Comparison of ENCODE assay signal across 8 mouse cellular contexts in the genomic region with DNA sequence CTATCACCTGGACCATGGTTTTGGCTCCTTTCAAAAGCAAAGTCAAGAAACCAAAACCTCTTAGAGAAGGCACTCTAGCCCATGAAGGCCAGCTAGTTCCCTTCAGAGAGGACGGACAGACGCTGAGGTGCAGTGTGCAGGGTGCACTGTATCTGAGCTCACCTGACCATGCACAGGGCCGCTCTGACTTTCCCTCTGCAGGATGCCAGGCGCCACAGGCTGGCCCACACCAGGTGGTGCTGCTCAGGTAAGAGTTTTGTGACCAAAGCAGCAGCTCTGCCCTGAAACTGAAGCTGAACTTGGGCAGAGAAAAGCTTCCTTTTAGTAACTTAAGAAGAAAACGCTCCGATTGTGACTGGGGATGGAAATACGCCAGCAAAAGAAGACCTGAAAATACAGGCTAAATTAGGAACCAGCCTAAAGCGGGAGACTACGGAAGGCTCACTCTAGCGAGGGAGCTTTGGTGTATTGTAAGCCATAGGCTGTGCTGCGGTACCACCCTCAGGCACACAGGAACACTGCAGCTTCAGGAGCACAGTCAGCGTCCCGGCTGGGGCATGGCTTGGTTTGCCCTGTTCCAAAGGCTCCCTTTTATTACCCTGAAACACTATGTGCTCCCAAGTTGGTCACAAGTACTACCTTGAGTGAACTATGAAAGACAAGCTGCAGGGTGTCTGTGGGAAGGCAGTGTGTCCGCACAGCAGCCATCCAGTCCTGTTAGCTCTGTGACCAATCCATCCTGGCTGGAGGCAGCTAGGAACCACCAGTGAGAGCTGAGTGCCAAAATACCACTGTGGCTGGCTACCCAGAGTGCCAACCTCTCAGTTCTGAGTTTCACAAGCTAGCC. TPM values are rescaled to one million over a fixed set of nuclear protein-coding genes. Genes with fewer than 3 reads are reported as not detected.
DNase-seq lines count a peak whose midpoint lies in the region; ATAC-seq and TF ChIP-seq lines count a peak whose summit lies in the region.

No protein-coding gene starts in this region.

- intact Hi-C loops in left cerebral cortex, postnatal 36 days (cut with DNase I) = loop anchor here (2.0 to 10.0 kb wide), 3 partner anchors 180 to 1348 kb away; no protein-coding TSS in a partner anchor

- H3K9me3 ChIP-seq in heart, embryonic 10.5 days = no peaks in the 10 kb centered on the region
- no peaks in the 10 kb centered on the region for H3K9me3 ChIP-seq in intestine, embryonic 16.5 days (ENCODE audit: control insufficient read depth, low read length)

- 0 out of 2 replicates have a peak, but pooled peaks have one; percentile 14 for TF ChIP-seq CTCF in small intestine, adult 2 months (IDR thresholded peaks at IDR 0.05; ENCODE audit: extremely low read depth, insufficient read length, insufficient replicate concordance, low read depth, low read length)

- H3K9ac ChIP-seq in intestine, embryonic 16.5 days (ENCODE audit: low read depth, low read length) = no peak overlapping the region

- no peak for TF ChIP-seq POLR2A in small intestine, adult 2 months (IDR thresholded peaks at IDR 0.05; ENCODE audit: low read depth, low read length)

- H3K4me1 ChIP-seq in heart, embryonic 10.5 days = 0 out of 2 replicates have a peak, but pooled peaks cover 3% of the 10 kb centered on the region
- no peaks in the 10 kb centered on the region for H3K4me1 ChIP-seq in intestine, embryonic 16.5 days (ENCODE audit: control insufficient read depth, insufficient read depth, low read length)
- no peaks in the 10 kb centered on the region for H3K4me1 ChIP-seq in small intestine, adult 2 months (ENCODE audit: control insufficient read depth, insufficient read depth, insufficient read length, low read length)

- H3K36me3 ChIP-seq in heart, embryonic 10.5 days = no peaks in the 10 kb centered on the region
- no peaks in the 10 kb centered on the region for H3K36me3 ChIP-seq in intestine, embryonic 16.5 days (ENCODE audit: control insufficient read depth, insufficient read depth, low read length)
- H3K36me3 ChIP-seq in small intestine, adult 2 months (ENCODE audit: control insufficient read depth, insufficient read depth, low read length) = no peaks in the 10 kb centered on the region

- H3K27me3 ChIP-seq in heart, embryonic 10.5 days (ENCODE audit: insufficient read depth, poor library complexity, severe bottlenecking) = no peaks in the 10 kb centered on the region
- no peaks in the 10 kb centered on the region for H3K27me3 ChIP-seq in intestine, embryonic 16.5 days (replicated peaks; ENCODE audit: control insufficient read depth, insufficient read depth, low read length)
- no peaks in the 10 kb centered on the region for H3K27me3 ChIP-seq in small intestine, adult 2 months (ENCODE audit: control insufficient read depth, insufficient read depth, low read length)

- peak; percentile 91 for DNase-seq in heart, adult 11 months
- DNase-seq in heart, embryonic 10.5 days (ENCODE audit: low spot score) = no peak
- peak; percentile 29 for DNase-seq in cerebellum, adult 9-11 months
- DNase-seq in frontal cortex, postnatal 10 days (ENCODE audit: low spot score in 2 of 2) = peak; percentile 54 to 60
- peak; percentile 52 to 58 for DNase-seq in left cerebral cortex, postnatal 36 days (ENCODE audit: low spot score in 2 of 2)
- DNase-seq in mesoderm, embryonic 11.5 days (ENCODE audit: low read depth, low spot score) = peak; percentile 50

- peak overlapping the region; percentile 30; the same call in 1 of the 2 replicates for H3K4me2 ChIP-seq in intestine, embryonic 16.5 days (ENCODE audit: low read depth, low read length)

- WGBS in heart, embryonic 10.5 days = 23% methylated on average over 14 of the region's 14 CpGs
- WGBS in intestine, embryonic 16.5 days = 23% methylated on average over 14 of the region's 14 CpGs
- 21% methylated on average over 14 of the region's 14 CpGs for WGBS in small intestine, adult 2 months

- ATAC-seq in intestine, embryonic 16.5 days = peak; percentile 92

- no peak overlapping the region for H3K4me3 ChIP-seq in heart, embryonic 10.5 days
- no peak overlapping the region for H3K4me3 ChIP-seq in intestine, embryonic 16.5 days (ENCODE audit: low read length)
- no peak overlapping the region for H3K4me3 ChIP-seq in small intestine, adult 2 months (ENCODE audit: low read depth, low read length)

- no peak overlapping the region for H3K27ac ChIP-seq in heart, embryonic 10.5 days
- H3K27ac ChIP-seq in intestine, embryonic 16.5 days (ENCODE audit: low read length) = no peak overlapping the region
- no peak overlapping the region for H3K27ac ChIP-seq in small intestine, adult 2 months (ENCODE audit: insufficient read depth, low read depth, low read length)

RNA-seq across cellular contexts. Expression of a gene that starts 54.0 kb away (rescaled TPM):
- polyA plus RNA-seq in heart, embryonic 10.5 days (2016; fragmentation: Nextera tagmentation; extraction: Ambion mirVana) = 14.3 and 15.6 TPM in 2 replicates
- polyA plus RNA-seq in intestine, embryonic 16.5 days (2015; fragmentation: Nextera tagmentation; extraction: Ambion mirVana) = 12.1 and 12.3 TPM in 2 replicates
- 100 to 1,000 TPM; 160 to 181 TPM for total RNA-seq in left cerebral cortex, postnatal 36 days (2021)
- 0.88 and 1.6 TPM in 2 replicates for polyA plus RNA-seq in small intestine, adult 2 months (2012; rRNA removed)
